Mouse (Mus musculus) intestine, embryonic 14.5 days (tissue): ENCODE measurements around the gene A630001G21Rik. TPM values are rescaled to one million over a fixed set of nuclear protein-coding genes. Genes with fewer than 3 reads are reported as not detected.

Experiments used
- ATAC-seq: fragments of 200-750 bp; cut with Nextera tagmentation; replicated peaks from 2 replicates; pipeline ENCODE4 v1.8.0; 2017; ENCODE audit warnings: low read depth, moderate number of reproducible peaks, moderate TSS enrichment, moderate library complexity; ENCODE audit not compliant: low FRiP score, low TSS enrichment
- DNase-seq: peaks from one replicate; pipeline ENCODE4 v3.0.0-alpha.2; 2018; ENCODE audit warnings: low spot score
- H3K27ac ChIP-seq: fragments of 300-500 bp; sonication (generic); 2 replicates; pipeline ENCODE4 v1.5.1; 2014; ENCODE audit warnings: low read depth, mild to moderate bottlenecking, control low read depth
- H3K27me3 ChIP-seq: fragments of 300-500 bp; sonication (generic); replicated peaks from 2 replicates; pipeline ENCODE4 v1.6.1; 2014; ENCODE audit warnings: low read length, control low read depth; ENCODE audit not compliant: control insufficient read depth, insufficient read depth
- H3K36me3 ChIP-seq: fragments of 300-500 bp; sonication (generic); 2 replicates; pipeline ENCODE4 v1.6.1; 2014; ENCODE audit warnings: low read length, control low read depth; ENCODE audit not compliant: control insufficient read depth, insufficient read depth
- H3K4me1 ChIP-seq: fragments of 300-500 bp; sonication (generic); replicated peaks from 2 replicates; pipeline ENCODE4 v1.6.1; 2014; ENCODE audit warnings: low read length, control low read depth, mixed read lengths; ENCODE audit not compliant: control insufficient read depth, insufficient read depth
- H3K4me2 ChIP-seq: fragments of 300-500 bp; sonication (generic); 2 replicates; pipeline ENCODE4 v1.6.1; 2014; ENCODE audit warnings: low read length
- H3K4me3 ChIP-seq: fragments of 300-500 bp; sonication (generic); 2 replicates; pipeline ENCODE4 v1.5.1; 2014; ENCODE audit warnings: low read depth, low read length, control low read depth, mixed read lengths
- H3K9ac ChIP-seq: fragments of 300-500 bp; sonication (generic); 2 replicates; pipeline ENCODE4 v1.6.1; 2014; ENCODE audit warnings: mild to moderate bottlenecking, low read length
- H3K9me3 ChIP-seq: fragments of 300-500 bp; sonication (generic); 2 replicates; pipeline ENCODE4 v1.6.1; 2016; ENCODE audit warnings: low read length, control low read depth; ENCODE audit not compliant: control insufficient read depth
- WGBS: fragments of 180-500 bp; shearing (Covaris S2); extraction: QIAGEN DNeasy Blood & Tissue Kit; methylation state at CpG from one replicate; pipeline ENCODE4 v1.1.7; 2014; 5-methylcytosine and 5-hydroxymethylcytosine counted together
- polyA plus RNA-seq: library from polyadenylated mRNA; unstranded; fragments of >200 nt; fragmentation: Nextera tagmentation; extraction: Ambion mirVana; gene quantifications from 2 replicates; pipeline ENCODE4 v1.2.1, GENCODE M21; 2014

A630001G21Rik gene
- polyA plus RNA-seq, 1 experiment from 2014 or later: 1.1 TPM

DNA sequence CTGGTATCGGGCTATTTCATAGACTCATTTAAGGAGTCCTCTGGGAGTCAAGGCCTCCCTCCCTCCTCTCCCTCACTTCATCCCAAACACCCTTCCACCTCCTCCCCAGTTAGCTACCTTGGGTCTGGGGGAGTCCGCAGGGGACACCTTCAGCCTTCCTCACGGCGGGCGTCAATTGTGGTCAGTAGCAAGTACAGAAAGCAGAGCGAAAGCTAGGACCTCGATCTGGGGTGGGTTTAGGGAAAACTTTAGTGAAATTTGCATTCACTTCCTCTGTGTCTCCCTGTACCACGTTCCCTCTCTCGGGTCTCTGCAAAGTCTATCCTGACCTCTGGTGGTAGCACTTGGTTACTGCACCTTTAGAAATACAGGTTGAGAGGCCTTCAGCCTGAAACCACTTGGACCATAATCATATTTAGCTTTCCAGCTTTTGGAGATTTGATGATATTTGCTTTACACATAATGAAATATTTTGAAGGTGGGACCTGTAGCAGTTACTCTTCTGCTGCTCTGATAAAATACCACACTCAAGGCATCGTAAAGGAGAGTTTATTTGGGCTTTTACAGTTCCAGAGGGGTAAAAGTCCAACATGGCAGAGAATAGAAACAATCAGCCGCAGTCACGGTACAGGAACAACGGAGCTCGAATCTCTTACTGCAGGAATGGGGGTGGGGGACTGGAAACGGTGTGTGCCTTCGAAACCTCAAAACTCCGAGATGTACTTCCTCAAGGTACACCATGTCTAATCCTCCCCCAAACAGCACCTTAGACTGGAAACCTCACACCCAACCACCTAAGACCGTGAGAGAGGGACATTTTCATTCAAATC, 41.9 kb downstream of the A630001G21Rik start:
- peak; percentile 67; the same call in 1 of the 2 replicates for ATAC-seq
- peak overlapping the region; percentile 34 for H3K4me2 ChIP-seq
- H3K4me3 ChIP-seq: no peak overlapping the region
- H3K9ac ChIP-seq: no peak overlapping the region
- H3K27me3 ChIP-seq: no peaks in the 10 kb centered on the region
- no peaks in the 10 kb centered on the region for H3K9me3 ChIP-seq
- peak; percentile 78 for DNase-seq
- H3K27ac ChIP-seq: no peak overlapping the region
- WGBS: 33% methylated on average over 18 of the region's 18 CpGs
- H3K4me1 ChIP-seq: no peaks in the 10 kb centered on the region
- H3K36me3 ChIP-seq: no peaks in the 10 kb centered on the region

- no peak overlapping the region for H3K9ac ChIP-seq
- 71% methylated on average over 13 of the region's 13 CpGs for WGBS
- H3K36me3 ChIP-seq: no peaks in the 10 kb centered on the region
- H3K4me3 ChIP-seq: no peak overlapping the region
- no peaks in the 10 kb centered on the region for H3K9me3 ChIP-seq
- ATAC-seq: no peak
- no peak for DNase-seq
- H3K4me1 ChIP-seq: no peaks in the 10 kb centered on the region
- no peak overlapping the region for H3K27ac ChIP-seq
- no peak overlapping the region for H3K4me2 ChIP-seq
- H3K27me3 ChIP-seq: no peaks in the 10 kb centered on the region
These were observed 42.9 kb downstream of the A630001G21Rik start for GRCm38 (mm10) chr1:85735463-85736123.

DNA sequence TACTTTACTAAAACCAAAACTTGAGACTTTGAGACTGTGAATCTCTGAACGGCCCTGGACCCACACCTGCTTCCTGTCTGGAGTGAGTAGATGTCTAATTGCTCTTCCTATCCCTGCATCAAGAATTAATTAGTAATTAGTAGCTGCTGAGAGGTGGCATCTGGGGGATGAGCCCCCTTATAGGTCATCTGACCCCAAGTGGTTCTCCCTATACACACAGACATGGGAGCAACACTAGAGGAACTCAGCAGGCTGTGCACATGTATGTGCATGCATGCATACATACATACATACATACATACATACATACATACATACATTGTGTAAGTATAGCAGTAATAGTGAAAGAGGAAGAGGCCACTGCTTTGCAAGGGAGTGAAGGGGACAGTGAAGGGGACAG, 43.9 kb downstream of the A630001G21Rik start:
- Histone ChIP-seq H3K27me3 (no peaks in the 10 kb centered on the region), H3K36me3 (no peaks in the 10 kb centered on the region), H3K4me2 (no peak overlapping the region), H3K4me1 (no peaks in the 10 kb centered on the region), H3K4me3 (no peak overlapping the region), H3K27ac (no peak overlapping the region), H3K9me3 (no peaks in the 10 kb centered on the region), H3K9ac (no peak overlapping the region)
- DNase-seq (no peak), ATAC-seq (no peak)
- 77% methylated on average over 1 of the region's 1 CpGs for WGBS

- no peaks in the 10 kb centered on the region for H3K27me3 ChIP-seq
- WGBS: 83% methylated on average over 3 of the region's 3 CpGs
- no peaks in the 10 kb centered on the region for H3K4me1 ChIP-seq
These were observed 45.9 kb downstream of the A630001G21Rik start for GRCm38 (mm10) chr1:85732581-85732980.

GRCm38 (mm10) chr1:85730471-85730870, 48.0 kb downstream of the A630001G21Rik start:
- ATAC-seq: no peak
- Histone ChIP-seq H3K4me1 (no peaks in the 10 kb centered on the region), H3K27ac (no peak overlapping the region), H3K4me2 (no peak overlapping the region), H3K9me3 (no peaks in the 10 kb centered on the region), H3K36me3 (no peaks in the 10 kb centered on the region), H3K27me3 (no peaks in the 10 kb centered on the region), H3K4me3 (no peak overlapping the region), H3K9ac (no peak overlapping the region)
- WGBS: 77% methylated on average over 6 of the region's 6 CpGs
- DNase-seq: no peak

More at GRCm38 (mm10) chr1:85732581-85732980, 45.9 kb downstream of the A630001G21Rik start:
- no peak overlapping the region for H3K4me2 ChIP-seq
- H3K9me3 ChIP-seq: no peaks in the 10 kb centered on the region
- ATAC-seq (no peak), DNase-seq (no peak)
- H3K4me3 ChIP-seq: no peak overlapping the region
- no peak overlapping the region for H3K9ac ChIP-seq
- no peaks in the 10 kb centered on the region for H3K36me3 ChIP-seq
- H3K27ac ChIP-seq: no peak overlapping the region

DNA sequence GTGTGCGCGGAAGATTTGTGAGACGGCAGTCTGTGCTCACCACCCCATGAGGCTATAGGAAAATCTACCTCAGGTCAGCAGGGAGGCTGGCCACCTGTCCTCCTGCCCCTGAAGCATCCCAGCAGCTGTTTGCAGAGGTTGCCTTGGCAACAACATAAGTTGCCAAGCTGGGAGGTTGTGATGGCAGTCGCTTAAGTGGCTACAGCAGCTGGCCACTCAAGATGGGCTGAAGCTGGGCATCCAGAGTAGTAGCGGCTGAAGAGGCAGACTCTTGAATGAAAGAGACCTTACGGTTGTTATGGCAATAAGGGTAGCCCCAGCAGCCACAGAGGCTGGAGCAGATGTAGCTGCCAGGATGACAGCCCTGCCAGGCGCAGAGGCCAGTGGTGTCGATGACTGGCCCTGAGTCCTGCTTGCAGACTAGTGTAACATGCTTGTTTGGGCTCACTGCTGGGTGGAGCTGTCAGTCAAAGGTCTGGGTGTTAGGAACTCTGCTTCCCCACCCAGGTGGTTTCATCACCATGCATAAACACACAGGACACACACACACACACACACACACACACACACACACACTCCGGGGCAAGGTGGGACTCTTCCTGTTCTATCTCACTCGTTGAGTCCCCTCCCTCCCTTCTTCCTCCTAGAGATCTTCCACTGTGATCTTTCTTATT, 58.1 kb downstream of the A630001G21Rik start:
- DNase-seq: no peak

DNA sequence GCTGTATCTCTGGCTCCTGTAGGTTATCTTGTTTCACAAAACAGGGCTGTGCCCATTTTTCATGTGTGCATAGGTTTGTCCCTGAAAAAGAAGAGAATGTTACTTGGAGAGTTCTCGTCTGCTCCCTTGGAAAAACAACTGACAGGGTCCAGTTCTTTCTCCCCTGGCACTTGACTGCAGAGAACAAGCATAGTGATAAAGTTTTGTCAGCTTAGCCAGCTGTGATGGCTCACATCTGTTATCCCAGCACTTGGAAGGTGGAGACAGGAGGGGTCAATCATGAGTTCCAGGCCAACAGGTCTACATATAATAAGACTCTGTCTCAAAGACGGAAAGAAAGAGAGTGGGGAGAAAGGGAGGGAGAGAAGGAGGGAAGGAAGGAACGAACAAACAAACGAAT, 59.4 kb downstream of the A630001G21Rik start:
- 73% methylated on average over 4 of the region's 4 CpGs for WGBS
- no peak for ATAC-seq

More for the DNA sequence above, 58.1 kb downstream of the A630001G21Rik start:
- H3K36me3 ChIP-seq: no peaks in the 10 kb centered on the region
- no peak for ATAC-seq
- no peaks in the 10 kb centered on the region for H3K27me3 ChIP-seq
- no peak overlapping the region for H3K27ac ChIP-seq
- H3K9me3 ChIP-seq: no peaks in the 10 kb centered on the region
- no peak overlapping the region for H3K9ac ChIP-seq
- no peaks in the 10 kb centered on the region for H3K4me1 ChIP-seq
- H3K4me2 ChIP-seq: no peak overlapping the region
- H3K4me3 ChIP-seq: no peak overlapping the region
- WGBS: 69% methylated on average over 10 of the region's 10 CpGs

GRCm38 (mm10) chr1:85716447-85717027, 61.9 kb downstream of the A630001G21Rik start:
- Histone ChIP-seq H3K27me3 (no peaks in the 10 kb centered on the region), H3K27ac (no peak overlapping the region), H3K36me3 (no peaks in the 10 kb centered on the region), H3K4me1 (no peaks in the 10 kb centered on the region), H3K9me3 (no peaks in the 10 kb centered on the region), H3K9ac (no peak overlapping the region), H3K4me2 (no peak overlapping the region), H3K4me3 (no peak overlapping the region)
- DNase-seq: no peak
- 74% methylated on average over 7 of the region's 7 CpGs for WGBS
- no peak for ATAC-seq

More for the DNA sequence above, 59.4 kb downstream of the A630001G21Rik start:
- H3K4me2 ChIP-seq: no peak overlapping the region
- no peaks in the 10 kb centered on the region for H3K9me3 ChIP-seq
- no peak for DNase-seq
- no peaks in the 10 kb centered on the region for H3K27me3 ChIP-seq
- H3K4me1 ChIP-seq: no peaks in the 10 kb centered on the region
- H3K4me3 ChIP-seq: no peak overlapping the region
- no peaks in the 10 kb centered on the region for H3K36me3 ChIP-seq
- no peak overlapping the region for H3K9ac ChIP-seq
- no peak overlapping the region for H3K27ac ChIP-seq
